Mouse (Mus musculus) midbrain, embryonic 16.5 days (tissue): Measurements from ENCODE around the gene Mindy4. TPM values are rescaled to one million over a fixed set of nuclear protein-coding genes. Genes with fewer than 3 reads are reported as not detected.

Source experiments
- ATAC-seq: fragments of 200-750 bp; cut with Nextera tagmentation; 2 replicates; pipeline ENCODE4 v1.8.0; 2017; ENCODE audit warnings: moderate TSS enrichment
- H3K27ac ChIP-seq: fragments of 300-500 bp; sonication (generic); 2 replicates; pipeline ENCODE4 v1.5.1; 2014; ENCODE audit warnings: mild to moderate bottlenecking, low read length, mixed read lengths
- H3K27me3 ChIP-seq: fragments of 300-500 bp; sonication (generic); 2 replicates; pipeline ENCODE4 v1.6.1; 2014; ENCODE audit warnings: low read depth, low read length, mixed read lengths; ENCODE audit not compliant: control insufficient read depth, insufficient read depth
- H3K36me3 ChIP-seq: fragments of 300-500 bp; sonication (generic); 2 replicates; pipeline ENCODE4 v1.6.1; 2014; ENCODE audit warnings: mild to moderate bottlenecking, low read length, moderate library complexity, mixed read lengths; ENCODE audit not compliant: control insufficient read depth, insufficient read depth
- H3K4me1 ChIP-seq: fragments of 300-500 bp; sonication (generic); 2 replicates; pipeline ENCODE4 v1.6.1; 2014; ENCODE audit warnings: mild to moderate bottlenecking, low read length, mixed read lengths; ENCODE audit not compliant: control insufficient read depth, insufficient read depth
- H3K4me2 ChIP-seq: fragments of 300-500 bp; sonication (generic); 2 replicates; pipeline ENCODE4 v1.6.1; 2014; ENCODE audit warnings: mild to moderate bottlenecking, low read length, mixed read lengths
- H3K4me3 ChIP-seq: fragments of 300-500 bp; sonication (generic); 2 replicates; pipeline ENCODE4 v1.5.1; 2014; ENCODE audit warnings: low read depth, mild to moderate bottlenecking, low read length, moderate library complexity, mixed read lengths
- H3K9ac ChIP-seq: fragments of 300-500 bp; sonication (generic); 2 replicates; pipeline ENCODE4 v1.6.1; 2014; ENCODE audit warnings: low read depth, low read length, mixed read lengths
- H3K9me3 ChIP-seq: fragments of 300-500 bp; sonication (generic); replicated peaks from 2 replicates; pipeline ENCODE4 v1.6.1; 2014; ENCODE audit warnings: mild to moderate bottlenecking, low read length, mixed read lengths; ENCODE audit not compliant: control insufficient read depth, poor library complexity, severe bottlenecking
- WGBS: fragments of 180-500 bp; shearing (Covaris S2); extraction: QIAGEN DNeasy Blood & Tissue Kit; methylation state at CpG from one replicate; pipeline ENCODE4 v1.1.7; 2014; 5-methylcytosine and 5-hydroxymethylcytosine counted together
- polyA plus RNA-seq: library from polyadenylated mRNA; unstranded; fragments of >200 nt; fragmentation: Nextera tagmentation; extraction: Ambion mirVana; gene quantifications from 2 replicates; pipeline ENCODE4 v1.2.1, GENCODE M21; 2015

Mindy4 gene
- 12.6 and 15.0 TPM in 2 replicates for polyA plus RNA-seq

DNA sequence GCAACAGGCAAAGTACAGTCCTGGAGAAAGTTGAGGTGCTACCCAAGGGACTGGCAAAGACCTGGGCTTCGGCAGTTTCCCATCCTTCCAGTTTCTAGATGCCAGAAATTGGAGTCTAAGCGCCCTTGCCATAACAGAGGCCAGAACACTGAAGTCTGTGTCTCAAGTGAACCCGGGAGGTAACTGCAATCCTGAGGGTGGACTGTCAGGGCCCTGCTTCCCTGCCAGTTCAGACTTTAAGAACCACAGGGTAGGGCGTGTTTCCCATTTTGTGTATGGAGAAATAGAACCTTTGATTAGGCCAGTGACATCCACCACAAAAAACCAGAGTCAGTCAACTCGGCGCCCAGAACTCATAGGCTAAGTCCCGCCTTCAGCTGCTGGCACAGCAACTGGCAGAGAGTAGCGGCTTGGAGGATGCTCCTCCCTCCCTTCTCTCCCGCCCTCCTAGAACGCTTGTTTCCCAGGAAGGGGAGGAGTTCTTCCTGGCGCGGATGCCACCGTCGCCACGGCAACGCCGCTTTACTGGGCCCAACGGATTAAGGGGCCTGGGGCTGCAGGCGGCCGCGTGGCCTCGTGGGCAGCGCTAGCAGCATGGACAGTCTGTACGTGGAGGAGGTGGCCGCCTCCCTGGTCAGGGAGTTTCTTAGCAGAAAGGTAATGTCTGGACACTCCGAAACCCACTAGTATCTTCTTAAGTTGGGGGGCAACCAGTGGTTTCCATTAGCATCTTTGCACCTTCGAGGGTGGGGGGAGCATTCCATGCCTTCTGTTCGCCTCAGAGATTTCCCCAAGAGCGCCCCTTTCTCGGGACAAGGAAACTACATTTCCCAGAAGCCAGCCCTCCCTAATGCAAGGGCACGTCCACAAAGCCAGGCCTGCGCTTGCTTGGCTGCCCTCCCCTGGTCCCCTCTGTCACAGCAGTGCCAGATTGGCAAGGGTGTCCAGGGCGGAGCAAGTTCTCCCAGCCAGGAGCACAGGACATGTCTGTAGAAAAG is at the start of gene Mindy4:
Mindy4 (plus strand) TSS at position 471 of the 998 bp plus-strand sequence.
- Histone ChIP-seq H3K36me3 (no peaks in the 10 kb centered on the region), H3K27ac (peak within 1 kb of the TSS; percentile 81)

DNA sequence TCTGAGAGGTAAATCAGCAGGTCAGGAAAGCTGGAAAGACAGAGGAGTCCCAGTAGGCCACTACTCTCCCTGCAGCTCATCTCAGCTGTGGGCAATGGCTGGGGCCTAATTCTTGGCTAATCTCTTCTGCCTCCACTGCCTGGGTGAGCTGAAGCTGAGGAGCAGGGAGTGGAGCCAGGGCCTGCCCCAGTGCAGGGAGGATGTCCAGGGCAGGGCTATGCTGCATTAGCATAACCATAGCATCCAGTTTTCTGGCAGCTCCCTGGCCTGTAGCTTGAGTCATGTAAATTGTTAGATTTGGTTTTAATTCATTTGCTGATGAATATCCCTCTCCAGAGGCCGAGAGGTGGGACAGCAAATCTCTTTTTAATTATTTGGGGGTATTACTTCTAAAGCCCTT is 43.9 kb upstream of the Mindy4 start:
- Histone ChIP-seq H3K4me3 (no peak overlapping the region), H3K9me3 (no peaks in the 10 kb centered on the region), H3K4me1 (no peaks in the 10 kb centered on the region), H3K36me3 (no peaks in the 10 kb centered on the region), H3K27ac (no peak overlapping the region), H3K27me3 (no peaks in the 10 kb centered on the region; the same call in 1 of the 2 replicates), H3K4me2 (no peak overlapping the region), H3K9ac (no peak overlapping the region)
- ATAC-seq, result no peak
- 52% methylated on average over 1 of the region's 1 CpGs for WGBS

More for the DNA sequence above, at the start of gene Mindy4:
- H3K4me2 ChIP-seq, result peak within 1 kb of the TSS; percentile 69
- peak within 1 kb of the TSS; percentile 65 for H3K9ac ChIP-seq
- no peaks in the 10 kb centered on the region for H3K27me3 ChIP-seq
- H3K4me1 ChIP-seq, result peaks cover 17% of the 10 kb centered on the region
- H3K9me3 ChIP-seq, result no peaks in the 10 kb centered on the region
- ATAC-seq, result peak; percentile 96
- WGBS, result 3% methylated on average over 33 of the region's 33 CpGs
- peak within 1 kb of the TSS; percentile 57 for H3K4me3 ChIP-seq

DNA sequence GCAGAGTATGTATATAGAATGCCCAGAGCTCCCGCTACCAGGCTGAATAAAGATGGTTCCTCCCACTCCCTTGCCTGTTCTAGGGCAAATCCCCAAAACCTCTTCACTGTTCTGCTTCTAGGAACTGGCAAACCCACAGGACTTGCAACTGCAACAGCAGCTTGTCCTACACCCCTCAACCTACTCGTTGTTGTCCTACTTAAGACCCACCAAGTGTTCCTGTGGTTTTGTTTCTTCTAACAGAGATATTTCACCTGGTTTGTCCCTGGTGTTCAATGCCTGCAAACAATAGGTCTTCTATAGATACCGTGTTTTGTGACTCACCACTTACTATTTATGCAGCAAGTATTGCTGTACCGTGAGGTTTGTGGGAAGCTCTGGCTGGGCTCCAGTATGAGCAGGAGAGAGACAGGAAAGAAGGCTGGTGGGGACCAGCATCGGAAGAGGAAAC is 41.8 kb upstream of the Mindy4 start:
- no peak overlapping the region for H3K4me3 ChIP-seq
- H3K9ac ChIP-seq, result no peak overlapping the region
- no peak overlapping the region for H3K4me2 ChIP-seq
- ATAC-seq, result no peak
- H3K27me3 ChIP-seq, result no peaks in the 10 kb centered on the region; the same call in 1 of the 2 replicates
- no peaks in the 10 kb centered on the region for H3K9me3 ChIP-seq
- H3K27ac ChIP-seq, result no peak overlapping the region
- H3K36me3 ChIP-seq, result no peaks in the 10 kb centered on the region
- H3K4me1 ChIP-seq, result no peaks in the 10 kb centered on the region
- 81% methylated on average over 5 of the region's 5 CpGs for WGBS

DNA sequence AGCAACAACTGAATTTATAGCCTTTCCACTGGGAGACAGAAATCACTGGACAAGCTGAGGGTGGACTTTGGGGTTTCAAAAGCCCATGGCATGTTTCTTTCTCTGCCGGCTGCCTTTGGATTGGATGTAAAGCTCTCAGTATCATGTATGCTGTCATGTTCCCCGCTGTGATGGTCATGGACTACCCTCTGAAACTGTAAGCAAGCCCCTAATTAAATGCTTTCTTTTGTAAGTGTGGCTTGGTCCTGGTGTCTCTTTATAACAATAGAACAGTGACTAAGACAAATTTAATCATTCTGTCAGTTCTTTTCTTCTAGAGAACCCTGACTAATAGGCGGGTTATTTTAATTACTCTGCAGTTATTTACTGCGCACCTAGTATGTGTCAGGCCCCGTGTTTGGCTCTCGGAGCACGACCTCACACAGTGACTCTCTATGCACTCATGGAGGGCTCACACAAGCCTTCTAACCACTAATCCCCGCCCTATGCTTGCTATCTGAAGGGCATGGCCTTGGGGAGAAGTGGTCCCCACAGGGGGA is 40.1 kb upstream of the Mindy4 start:
- Histone ChIP-seq H3K4me1 (no peaks in the 10 kb centered on the region), H3K9me3 (no peaks in the 10 kb centered on the region), H3K36me3 (no peaks in the 10 kb centered on the region), H3K4me2 (no peak overlapping the region), H3K27ac (no peak overlapping the region), H3K4me3 (no peak overlapping the region), H3K27me3 (no peaks in the 10 kb centered on the region; the same call in none of the 2 replicates), H3K9ac (no peak overlapping the region)
- 63% methylated on average over 8 of the region's 8 CpGs for WGBS
- no peak for ATAC-seq

DNA sequence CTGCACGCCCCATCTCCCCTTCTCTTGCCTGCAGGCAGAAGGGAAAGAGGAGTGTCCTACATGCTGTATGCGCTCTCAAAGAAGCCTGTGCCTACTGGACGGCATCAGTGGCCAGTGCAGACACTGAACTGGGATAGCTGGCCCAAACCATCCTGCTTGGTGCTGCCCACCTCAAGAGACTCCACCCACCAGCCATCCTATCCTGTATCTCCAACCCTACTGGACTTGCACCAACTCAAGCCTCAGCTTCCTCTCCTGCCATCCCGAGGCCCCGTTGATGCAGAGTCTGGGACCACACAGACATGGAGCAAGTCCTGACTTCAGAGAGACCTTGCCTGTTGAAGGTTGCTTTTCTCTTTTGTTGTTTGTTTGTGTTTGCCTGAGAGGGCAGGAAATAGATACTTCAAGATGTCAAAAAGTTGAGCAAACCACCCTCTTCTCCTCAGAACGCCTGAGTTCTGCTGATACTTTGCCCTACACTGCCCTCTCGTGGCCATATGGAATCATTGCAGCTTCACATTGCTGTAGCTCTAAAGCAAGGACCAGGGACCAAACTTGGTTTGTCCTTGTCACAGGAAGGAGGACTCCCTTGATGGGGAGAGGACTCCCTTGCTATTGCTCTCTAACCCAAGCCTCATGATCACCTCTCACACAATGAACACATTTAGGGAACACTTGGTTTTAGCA is 36.3 kb upstream of the Mindy4 start:
- WGBS, result 57% methylated on average over 7 of the region's 7 CpGs
- ATAC-seq, result peak; percentile 75
- Histone ChIP-seq H3K9ac (no peak overlapping the region), H3K4me1 (no peaks in the 10 kb centered on the region), H3K27me3 (no peaks in the 10 kb centered on the region; the same call in 1 of the 2 replicates), H3K9me3 (no peaks in the 10 kb centered on the region), H3K27ac (no peak overlapping the region), H3K4me3 (no peak overlapping the region), H3K4me2 (no peak overlapping the region), H3K36me3 (no peaks in the 10 kb centered on the region)

DNA sequence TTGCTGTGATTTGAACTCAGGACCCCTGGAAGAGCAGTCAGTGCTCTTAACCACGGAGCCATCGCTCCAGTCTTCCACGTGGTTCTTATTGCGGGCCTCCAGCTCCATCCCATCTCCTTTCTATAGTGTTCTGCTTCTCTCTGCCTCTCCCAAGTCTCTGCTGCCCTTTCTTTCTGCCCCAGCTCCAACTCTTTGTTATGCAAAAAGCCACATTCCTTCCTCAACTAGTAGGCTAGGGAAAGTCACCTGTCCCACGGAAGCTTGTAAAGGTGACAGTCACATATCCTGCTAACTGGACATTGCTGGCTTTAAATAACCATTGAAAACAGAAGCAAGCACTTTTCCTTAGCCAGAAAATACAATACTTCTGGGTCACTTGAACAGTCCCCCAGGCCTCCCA is 33.4 kb upstream of the Mindy4 start:
- Histone ChIP-seq H3K4me2 (no peak overlapping the region), H3K4me1 (no peaks in the 10 kb centered on the region), H3K9ac (no peak overlapping the region), H3K36me3 (no peaks in the 10 kb centered on the region), H3K27me3 (no peaks in the 10 kb centered on the region; the same call in 1 of the 2 replicates), H3K27ac (no peak overlapping the region), H3K9me3 (no peaks in the 10 kb centered on the region), H3K4me3 (no peak overlapping the region)
- WGBS, result 64% methylated on average over 5 of the region's 5 CpGs
- no peak for ATAC-seq

DNA sequence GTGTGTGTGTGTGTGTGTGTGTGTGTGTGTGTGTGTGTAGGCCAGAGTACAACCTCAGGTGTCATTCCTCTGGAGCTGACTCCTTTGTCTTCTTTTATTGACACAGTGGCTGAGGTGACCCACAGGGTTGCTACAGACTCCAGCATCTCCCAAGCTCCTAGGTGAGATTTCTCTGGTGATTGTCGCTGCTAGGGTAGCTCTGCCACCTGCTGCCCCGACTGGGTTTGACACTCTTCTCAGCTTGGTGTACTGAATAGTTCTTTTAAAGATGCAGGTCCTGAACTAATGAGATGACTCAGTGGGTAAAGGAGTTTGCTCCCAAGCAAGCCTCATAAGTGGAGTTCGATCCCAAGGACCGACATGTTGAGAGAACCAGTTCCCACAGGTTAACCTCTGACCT is 31.5 kb upstream of the Mindy4 start:
- no peaks in the 10 kb centered on the region; the same call in 1 of the 2 replicates for H3K27me3 ChIP-seq
- no peak overlapping the region for H3K27ac ChIP-seq
- no peak for ATAC-seq
- H3K9ac ChIP-seq, result no peak overlapping the region
- no peaks in the 10 kb centered on the region for H3K36me3 ChIP-seq
- no peak overlapping the region for H3K4me3 ChIP-seq
- H3K4me1 ChIP-seq, result no peaks in the 10 kb centered on the region
- WGBS, result 54% methylated on average over 4 of the region's 4 CpGs
- H3K4me2 ChIP-seq, result no peak overlapping the region
- no peaks in the 10 kb centered on the region for H3K9me3 ChIP-seq

DNA sequence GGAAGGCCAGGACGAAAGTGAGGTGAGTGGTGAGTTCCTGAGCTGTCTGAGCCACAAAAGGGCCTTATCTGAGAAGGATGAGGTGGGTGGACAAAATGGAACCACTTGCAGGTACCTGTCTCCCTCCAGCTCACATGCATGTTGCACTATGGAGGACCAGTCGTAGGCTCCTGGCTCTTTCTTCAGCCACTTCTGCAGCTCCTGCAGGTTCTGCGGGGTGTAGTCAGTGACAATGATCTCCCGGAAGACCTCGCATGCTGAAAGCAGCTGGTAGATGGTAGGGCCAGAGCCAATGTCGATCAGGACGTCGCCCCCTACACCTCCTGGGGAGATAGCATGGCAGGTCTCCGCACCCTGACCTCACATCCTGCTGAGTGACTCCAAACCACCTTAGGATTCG is 30.0 kb upstream of the Mindy4 start:
- Histone ChIP-seq H3K4me1 (no peaks in the 10 kb centered on the region), H3K4me2 (no peak overlapping the region), H3K9me3 (no peaks in the 10 kb centered on the region), H3K27ac (no peak overlapping the region), H3K9ac (no peak overlapping the region), H3K27me3 (no peaks in the 10 kb centered on the region), H3K36me3 (no peaks in the 10 kb centered on the region), H3K4me3 (no peak overlapping the region)
- 56% methylated on average over 10 of the region's 10 CpGs for WGBS
- no peak for ATAC-seq
